Mouse (Mus musculus) cerebellum, adult 2 months (tissue): ENCODE measurements around the gene Ccdc63.

Source experiments
- CTCF ChIP-seq: fragments of 200-500 bp; IDR thresholded peaks from 2 replicates; pipeline ENCODE4 v1.5.1; 2011; ENCODE audit warnings: low read depth, mild to moderate bottlenecking, control low read depth, low read length, moderate library complexity, borderline replicate concordance; ENCODE audit not compliant: insufficient read depth
- POLR2A ChIP-seq: fragments of 200-500 bp; IDR thresholded peaks from 2 replicates; pipeline ENCODE4 v1.6.1; 2011; ENCODE audit warnings: low read length, control low read depth, borderline replicate concordance; ENCODE audit not compliant: insufficient read depth

DNA sequence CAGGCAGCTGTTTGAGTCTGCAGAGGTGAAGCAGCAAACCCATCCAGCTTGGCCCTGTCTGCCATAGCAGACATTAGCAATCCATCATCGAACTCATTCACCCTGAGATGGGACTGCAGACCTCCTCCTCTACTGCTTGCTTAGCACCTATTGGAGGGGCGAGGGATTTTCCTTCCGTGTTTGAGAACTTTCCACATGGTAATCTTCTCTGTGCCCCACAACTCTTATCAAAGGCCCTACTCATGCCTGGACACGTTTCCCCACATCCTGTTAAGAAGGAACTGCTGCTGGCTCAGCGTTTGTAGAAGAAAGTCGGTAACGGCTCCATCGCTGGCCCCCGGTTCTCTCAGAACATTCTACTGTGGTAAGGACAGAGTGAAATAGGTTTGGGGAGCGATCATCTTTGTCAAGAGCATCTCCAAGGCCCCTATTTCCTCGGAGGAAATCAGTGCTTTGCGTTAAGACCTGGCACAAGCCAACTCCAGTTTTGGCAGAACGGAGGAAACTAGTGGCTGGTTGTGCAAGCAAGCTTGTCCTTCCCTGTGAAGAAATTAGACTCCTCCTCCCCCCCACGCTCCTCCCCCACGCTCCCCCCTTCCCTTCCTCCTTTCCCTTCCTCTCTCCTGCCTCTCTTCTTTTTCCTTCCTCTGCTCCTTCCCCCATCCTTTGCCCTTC is 4.9 kb upstream of the Ccdc63 start:
- TF ChIP-seq CTCF, result no peak
- no peak for TF ChIP-seq POLR2A
